Comparison of ENCODE assay signal across 16 mouse cellular contexts in genomic region chr6:100255411-100255810, GRCm38 (mm10). TPM values are rescaled to one million over a fixed set of nuclear protein-coding genes. Genes with fewer than 3 reads are reported as not detected.
DNase-seq lines count a peak whose midpoint lies in the region; ATAC-seq and TF ChIP-seq lines count a peak whose summit lies in the region.
"Had no signal": no experiment of that assay in that cellular context is flagged by ENCODE, and none has a peak within 500 bp of the region (broad histone marks: within the 10 kb centered on the region; RNA-seq: fewer than 3 reads in every experiment).

No protein-coding gene starts in this region.

- H3K36me3 ChIP-seq in hindbrain, postnatal 0 days (ENCODE audit: insufficient read depth, low read length), result no peaks in the 10 kb centered on the region
- H3K36me3 ChIP-seq in hindbrain, embryonic 10.5 days, result no peaks in the 10 kb centered on the region
- H3K36me3 ChIP-seq in intestine, embryonic 15.5 days, result no peaks in the 10 kb centered on the region
- H3K36me3 ChIP-seq in forebrain, embryonic 16.5 days (ENCODE audit: control insufficient read depth, insufficient read depth), result no peaks in the 10 kb centered on the region
- H3K36me3 ChIP-seq: neural tube, embryonic 13.5 days had no signal

- H3K4me3 ChIP-seq in hindbrain, postnatal 0 days (ENCODE audit: low read length), result no peak overlapping the region
- no peak overlapping the region for H3K4me3 ChIP-seq in hindbrain, embryonic 10.5 days
- H3K4me3 ChIP-seq in intestine, embryonic 15.5 days (replicated peaks), result no peak overlapping the region
- no peak overlapping the region for H3K4me3 ChIP-seq in forebrain, embryonic 16.5 days (replicated peaks; ENCODE audit: low read length)
- H3K4me3 ChIP-seq: erythroblast, embryonic 14.5 days; heart, adult 2 months; left cerebral cortex, adult 2 months; neural tube, embryonic 13.5 days had no signal

- no peak for TF ChIP-seq CTCF in hindbrain, postnatal 0 days (IDR thresholded peaks at IDR 0.05; ENCODE audit: low read depth)

- WGBS in hindbrain, postnatal 0 days, result 53% methylated on average over 1 of the region's 1 CpGs
- 93% methylated on average over 1 of the region's 1 CpGs for WGBS in hindbrain, embryonic 10.5 days
- WGBS in intestine, embryonic 15.5 days, result 47% methylated on average over 1 of the region's 1 CpGs
- WGBS in forebrain, embryonic 16.5 days, result 31% methylated on average over 1 of the region's 1 CpGs

- H3K4me2 ChIP-seq in hindbrain, postnatal 0 days (ENCODE audit: low read depth, low read length), result no peak overlapping the region
- no peak overlapping the region for H3K4me2 ChIP-seq in intestine, embryonic 15.5 days (replicated peaks)
- no peak overlapping the region for H3K4me2 ChIP-seq in forebrain, embryonic 16.5 days (ENCODE audit: low read length)
- H3K4me2 ChIP-seq: neural tube, embryonic 13.5 days had no signal

- no peaks in the 10 kb centered on the region for H3K4me1 ChIP-seq in hindbrain, postnatal 0 days (ENCODE audit: insufficient read depth, low read length)
- peaks cover 19% of the 10 kb centered on the region; the same call in 1 of the 2 replicates for H3K4me1 ChIP-seq in hindbrain, embryonic 10.5 days (replicated peaks)
- H3K4me1 ChIP-seq in intestine, embryonic 15.5 days (replicated peaks), result peaks cover 7% of the 10 kb centered on the region; the same call in 1 of the 2 replicates
- H3K4me1 ChIP-seq in forebrain, embryonic 16.5 days (replicated peaks; ENCODE audit: control insufficient read depth, insufficient read depth, low read length), result peaks cover 10% of the 10 kb centered on the region; the same call in 1 of the 2 replicates

- no peaks in the 10 kb centered on the region for H3K9me3 ChIP-seq in hindbrain, postnatal 0 days (ENCODE audit: low read length)
- no peaks in the 10 kb centered on the region for H3K9me3 ChIP-seq in hindbrain, embryonic 10.5 days
- H3K9me3 ChIP-seq in intestine, embryonic 15.5 days, result no peaks in the 10 kb centered on the region
- H3K9me3 ChIP-seq in forebrain, embryonic 16.5 days (ENCODE audit: control insufficient read depth, low read length), result no peaks in the 10 kb centered on the region
- H3K9me3 ChIP-seq: neural tube, embryonic 13.5 days had no signal

- ATAC-seq in CD4-positive, CD25-positive, alpha-beta regulatory T cell, adult 4 months, result no peak
- no peak for ATAC-seq in hindbrain, postnatal 0 days
- no peak for ATAC-seq in intestine, embryonic 15.5 days
- no peak for ATAC-seq in forebrain, embryonic 16.5 days

- H3K27ac ChIP-seq in hindbrain, postnatal 0 days, result no peak overlapping the region
- H3K27ac ChIP-seq in hindbrain, embryonic 10.5 days, result no peak overlapping the region
- H3K27ac ChIP-seq in intestine, embryonic 15.5 days, result no peak overlapping the region
- no peak overlapping the region for H3K27ac ChIP-seq in forebrain, embryonic 16.5 days (ENCODE audit: low read length)
- H3K27ac ChIP-seq: heart, adult 2 months; left cerebral cortex, adult 2 months; liver, embryonic 14.5 days; neural tube, embryonic 13.5 days had no signal

- H3K9ac ChIP-seq in hindbrain, postnatal 0 days (replicated peaks; ENCODE audit: low read length), result no peak overlapping the region
- H3K9ac ChIP-seq in intestine, embryonic 15.5 days, result no peak overlapping the region
- H3K9ac ChIP-seq in forebrain, embryonic 16.5 days (replicated peaks; ENCODE audit: low read depth, low read length), result no peak overlapping the region
- H3K9ac ChIP-seq: liver, embryonic 14.5 days; neural tube, embryonic 13.5 days had no signal

- peak; percentile 18 for DNase-seq in CD4-positive, CD25-positive, alpha-beta regulatory T cell, adult 2 months (ENCODE audit: low read depth, low spot score)
- DNase-seq in hindbrain, postnatal 0 days (ENCODE audit: low spot score), result peak; percentile 31
- DNase-seq in hindbrain, embryonic 10.5 days (ENCODE audit: low spot score), result no peak
- DNase-seq in retina, postnatal 1 day, result peak; percentile 16
- DNase-seq in retina, embryonic 14.5 days (ENCODE audit: low spot score), result no peak
- DNase-seq: adrenal gland, adult 2 months; gastrocnemius, postnatal 10 days; heart, adult 2 months; kidney, adult 9 months had no signal

- no peaks in the 10 kb centered on the region for H3K27me3 ChIP-seq in hindbrain, postnatal 0 days (ENCODE audit: insufficient read depth, low read length)
- no peaks in the 10 kb centered on the region for H3K27me3 ChIP-seq in hindbrain, embryonic 10.5 days (ENCODE audit: insufficient read depth, poor library complexity, severe bottlenecking)
- no peaks in the 10 kb centered on the region for H3K27me3 ChIP-seq in intestine, embryonic 15.5 days (replicated peaks)
- no peaks in the 10 kb centered on the region for H3K27me3 ChIP-seq in forebrain, embryonic 16.5 days (replicated peaks; ENCODE audit: control insufficient read depth, insufficient read depth, low read length)
- H3K27me3 ChIP-seq: neural tube, embryonic 13.5 days had no signal

RNA-seq across cellular contexts. Expression of gene Rybp, which starts 31.9 kb away (rescaled TPM):
- polyA plus RNA-seq in CD4-positive, CD25-positive, alpha-beta regulatory T cell, adult 4 months (2017; shearing (Covaris generic)), result 10 to 100 TPM; 11.8 to 13.7 TPM
- 18.7 and 24.5 TPM in 2 replicates for total RNA-seq in hindbrain, postnatal 0 days (2014; rRNA removed)
- 20.2 and 21.6 TPM in 2 replicates for polyA plus RNA-seq in hindbrain, postnatal 0 days (2015; fragmentation: Nextera tagmentation; extraction: Ambion mirVana)
- 9.2 and 10.4 TPM in 2 replicates for polyA plus RNA-seq in hindbrain, embryonic 10.5 days (2016; fragmentation: Nextera tagmentation; extraction: Ambion mirVana)
- polyA plus RNA-seq in intestine, embryonic 15.5 days (2015; fragmentation: Nextera tagmentation; extraction: Ambion mirVana), result 15.4 and 17.8 TPM in 2 replicates
- 30.4 and 31.2 TPM in 2 replicates for polyA plus RNA-seq in forebrain, embryonic 16.5 days (2015; fragmentation: Nextera tagmentation; extraction: Ambion mirVana)

Comparison
In these comparisons a context has a peak if more than half of its experiments do, and no peak if none do; other contexts are left out.
1. DNase-seq: peak in CD4-positive, CD25-positive, alpha-beta regulatory T cell, adult 2 months (single experiment), hindbrain, postnatal 0 days (single experiment) and retina, postnatal 1 day (single experiment); none in hindbrain, embryonic 10.5 days (single experiment) and retina, embryonic 14.5 days (single experiment).